Mouse (Mus musculus): ENCODE measurements at regions not wholly inside any gene's neighbourhood (a gene's known extent, or its start where the extent isn't known, plus 50 kb on each side); places are given as distances from the start of the nearest gene placed in this dataset.
A peak's percentile ranks its signal among the peaks of the same experiment; 100 is the strongest.

GRCm38 (mm10) chr4:57362652-57363051 is 61.0 kb upstream of the Ptpn3 start:
- peak; percentile 23 for DNase-seq (ENCODE audit: low spot score)

- DNase-seq (ENCODE audit: low spot score) = peak; percentile 72
These were observed 64.2 kb upstream of the Palm2 start for GRCm38 (mm10) chr4:57369736-57370373.

GRCm38 (mm10) chr4:57377872-57378271 is 56.2 kb upstream of the Palm2 start:
- DNase-seq (ENCODE audit: low spot score) = no peak

- no peak for DNase-seq (ENCODE audit: low spot score)
These were observed 53.8 kb upstream of the Palm2 start for GRCm38 (mm10) chr4:57380063-57380800.

GRCm38 (mm10) chr4:57381306-57381705 is 52.7 kb upstream of the Palm2 start:
- DNase-seq (ENCODE audit: low spot score) = no peak
